Mouse (Mus musculus): ENCODE results near the gene Eci3.
A peak's percentile ranks its signal among the peaks of the same experiment; 100 is the strongest.
"Not testable (repeated sequence)": the region's sequence is repeated elsewhere in the genome, so short reads cannot be mapped to it uniquely, and the experiment has no call there.

Gene Eci3

GRCm38 (mm10) chr13:34963511-34964397 lies at the start of gene Eci3:
Gene Eci3 (minus strand): TSS chr13:34963810.
- DNase-seq (ENCODE audit: low spot score in 2 of 2) = peak; percentile 3 to 6

- DNase-seq (ENCODE audit: low spot score in 2 of 2) = no peak
These were observed 32.3 kb upstream of the Eci3 start for GRCm38 (mm10) chr13:34995925-34996324.

- DNase-seq (ENCODE audit: low spot score in 2 of 2) = peak; percentile 79 to 83
These were observed 30.6 kb upstream of the Eci3 start for GRCm38 (mm10) chr13:34993983-34994811.

GRCm38 (mm10) chr13:34993595-34993982 lies 30.0 kb upstream of the Eci3 start:
- DNase-seq (ENCODE audit: low spot score in 2 of 2) = no peak

- no peak for DNase-seq (ENCODE audit: low spot score in 2 of 2)
These were observed 29.5 kb upstream of the Eci3 start for GRCm38 (mm10) chr13:34993085-34993484.

- no peak for DNase-seq (ENCODE audit: low spot score in 2 of 2)
These were observed 28.1 kb upstream of the Eci3 start for GRCm38 (mm10) chr13:34991581-34992273.

- not testable (repeated sequence) for DNase-seq (ENCODE audit: low spot score in 2 of 2)
These were observed 19.9 kb upstream of the Eci3 start for GRCm38 (mm10) chr13:34983479-34983878.

GRCm38 (mm10) chr13:34978635-34979034 lies 15.0 kb upstream of the Eci3 start:
- not testable (repeated sequence) for DNase-seq (ENCODE audit: low spot score in 2 of 2)

GRCm38 (mm10) chr13:34977410-34977809 lies 13.8 kb upstream of the Eci3 start:
- no peak for DNase-seq (ENCODE audit: low spot score in 2 of 2)

- DNase-seq (ENCODE audit: low spot score in 2 of 2) = no peak
These were observed 12.5 kb upstream of the Eci3 start for GRCm38 (mm10) chr13:34976116-34976515.

GRCm38 (mm10) chr13:34973770-34974169 lies 10.2 kb upstream of the Eci3 start:
- no peak for DNase-seq (ENCODE audit: low spot score in 2 of 2)

GRCm38 (mm10) chr13:34973149-34973548 lies 9.5 kb upstream of the Eci3 start:
- DNase-seq (ENCODE audit: low spot score in 2 of 2) = no peak

GRCm38 (mm10) chr13:34972456-34972855 lies 8.8 kb upstream of the Eci3 start:
- not testable (repeated sequence) for DNase-seq (ENCODE audit: low spot score in 2 of 2)

- not testable (repeated sequence) for DNase-seq (ENCODE audit: low spot score in 2 of 2)
These were observed 2.0 kb upstream of the Eci3 start for GRCm38 (mm10) chr13:34965647-34966046.

GRCm38 (mm10) chr13:34964866-34965265 lies 1.3 kb upstream of the Eci3 start:
- DNase-seq (ENCODE audit: low spot score in 2 of 2) = no peak

- peak in 1 of 2 experiments; percentile 10 for DNase-seq (ENCODE audit: low spot score in 2 of 2)
These were observed 809 bp upstream of the Eci3 start for GRCm38 (mm10) chr13:34964419-34964818.

GRCm38 (mm10) chr13:34960996-34961770 lies 2.4 kb downstream of the Eci3 start:
- no peak for DNase-seq (ENCODE audit: low spot score in 2 of 2)

GRCm38 (mm10) chr13:34958158-34958557 lies 5.5 kb downstream of the Eci3 start:
- DNase-seq (ENCODE audit: low spot score in 2 of 2) = not testable (repeated sequence)

- no peak for DNase-seq (ENCODE audit: low spot score in 2 of 2)
These were observed 6.7 kb downstream of the Eci3 start for GRCm38 (mm10) chr13:34956901-34957300.

- DNase-seq (ENCODE audit: low spot score in 2 of 2) = not testable (repeated sequence)
These were observed 12.2 kb downstream of the Eci3 start for GRCm38 (mm10) chr13:34951437-34951836.

GRCm38 (mm10) chr13:34942370-34942769 lies 21.2 kb downstream of the Eci3 start:
- no peak for DNase-seq (ENCODE audit: low spot score in 2 of 2)
